Mouse (Mus musculus): ENCODE measurements at regions not wholly inside any gene's neighbourhood (a gene's known extent, or its start where the extent isn't known, plus 50 kb on each side); places are given as distances from the start of the nearest gene placed in this dataset.
A peak's percentile ranks its signal among the peaks of the same experiment; 100 is the strongest.

GRCm38 (mm10) chr5:3197952-3198841 lies 143.1 kb upstream of the Cdk6 start:
- TF ChIP-seq GATA4 (IDR thresholded peaks at IDR 0.05; ENCODE audit: insufficient replicate concordance, low read length) = peak; percentile 91

- TF ChIP-seq GATA4 (IDR thresholded peaks at IDR 0.05; ENCODE audit: insufficient replicate concordance, low read length) = no peak
Observed at GRCm38 (mm10) chr5:3211284-3211683, 130.0 kb upstream of the Cdk6 start.

GRCm38 (mm10) chr5:3216053-3216452 lies 125.2 kb upstream of the Cdk6 start:
- no peak for TF ChIP-seq GATA4 (IDR thresholded peaks at IDR 0.05; ENCODE audit: insufficient replicate concordance, low read length)

- TF ChIP-seq GATA4 (IDR thresholded peaks at IDR 0.05; ENCODE audit: insufficient replicate concordance, low read length) = no peak
Observed at GRCm38 (mm10) chr5:3219230-3219629, 122.1 kb upstream of the Cdk6 start.

GRCm38 (mm10) chr5:3219770-3220169 lies 121.5 kb upstream of the Cdk6 start:
- TF ChIP-seq GATA4 (IDR thresholded peaks at IDR 0.05; ENCODE audit: insufficient replicate concordance, low read length) = no peak

GRCm38 (mm10) chr5:3247333-3247732 lies 94.0 kb upstream of the Cdk6 start:
- no peak for TF ChIP-seq GATA4 (IDR thresholded peaks at IDR 0.05; ENCODE audit: insufficient replicate concordance, low read length)

GRCm38 (mm10) chr5:3250273-3250672 lies 91.0 kb upstream of the Cdk6 start:
- TF ChIP-seq GATA4 (IDR thresholded peaks at IDR 0.05; ENCODE audit: insufficient replicate concordance, low read length) = no peak

- TF ChIP-seq GATA4 (IDR thresholded peaks at IDR 0.05; ENCODE audit: insufficient replicate concordance, low read length) = no peak
Observed at GRCm38 (mm10) chr5:3260289-3260688, 81.0 kb upstream of the Cdk6 start.

- no peak for TF ChIP-seq GATA4 (IDR thresholded peaks at IDR 0.05; ENCODE audit: insufficient replicate concordance, low read length)
Observed at GRCm38 (mm10) chr5:3267021-3267420, 74.3 kb upstream of the Cdk6 start.

GRCm38 (mm10) chr5:3269760-3270159 lies 71.5 kb upstream of the Cdk6 start:
- no peak for TF ChIP-seq GATA4 (IDR thresholded peaks at IDR 0.05; ENCODE audit: insufficient replicate concordance, low read length)

- no peak for TF ChIP-seq GATA4 (IDR thresholded peaks at IDR 0.05; ENCODE audit: insufficient replicate concordance, low read length)
Observed at GRCm38 (mm10) chr5:3283083-3283482, 58.2 kb upstream of the Cdk6 start.
